Mouse (Mus musculus): Measurements from ENCODE around the gene Rnf4. TPM values are rescaled to one million over a fixed set of nuclear protein-coding genes. Genes with fewer than 3 reads are reported as not detected.

Gene Rnf4
- polyA plus RNA-seq, 1 experiment from 2014 or later = 187 TPM

DNA sequence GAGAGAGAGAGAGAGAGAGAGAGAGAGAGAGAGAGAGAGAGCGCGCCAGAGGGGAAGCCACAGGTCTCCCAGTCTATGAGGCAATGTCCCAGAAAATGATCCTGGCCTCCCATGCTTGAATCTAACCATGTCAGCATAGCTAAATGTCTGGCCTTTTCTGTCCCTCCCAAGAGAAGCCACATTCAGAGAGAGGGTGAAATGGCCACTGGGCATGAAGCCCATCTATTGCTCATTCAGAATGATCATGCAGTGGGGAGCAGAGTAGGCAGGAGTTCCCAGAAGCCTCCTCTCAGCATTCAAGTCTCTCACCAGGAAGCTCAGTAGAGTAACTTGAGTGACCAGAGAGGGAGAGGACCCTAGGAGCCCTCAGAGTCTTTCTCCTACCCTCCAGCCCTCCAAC is 40.9 kb upstream of the Rnf4 start:
- no peaks in the 10 kb centered on the region for H3K36me3 ChIP-seq (ENCODE audit: control insufficient read depth, insufficient read depth, low read length)
- H3K4me1 ChIP-seq (ENCODE audit: control insufficient read depth, insufficient read depth, low read length) = no peaks in the 10 kb centered on the region
- no peak overlapping the region for H3K4me3 ChIP-seq (ENCODE audit: low read depth, low read length)
- 84% methylated on average over 2 of the region's 2 CpGs for WGBS
- H3K4me2 ChIP-seq (ENCODE audit: low read depth, severe bottlenecking) = no peak overlapping the region
- no peak overlapping the region for H3K27ac ChIP-seq (replicated peaks; ENCODE audit: low read depth, low read length)
- no peak overlapping the region for H3K9ac ChIP-seq (ENCODE audit: low read length)
- DNase-seq (ENCODE audit: low spot score) (no peak), ATAC-seq (ENCODE audit: insufficient number of reproducible peaks, low FRiP score, low TSS enrichment, low read depth) (no peak)
- no peaks in the 10 kb centered on the region for H3K9me3 ChIP-seq (ENCODE audit: control insufficient read depth, low read length)
- H3K27me3 ChIP-seq (ENCODE audit: control insufficient read depth, insufficient read depth, low read length) = no peaks in the 10 kb centered on the region

GRCm38 (mm10) chr5:34298061-34298460 is 38.0 kb upstream of the Rnf4 start:
- H3K27me3 ChIP-seq (ENCODE audit: control insufficient read depth, insufficient read depth, low read length) = no peaks in the 10 kb centered on the region
- 47% methylated on average over 4 of the region's 4 CpGs for WGBS

GRCm38 (mm10) chr5:34298937-34299535 is 37.1 kb upstream of the Rnf4 start:
- DNase-seq (ENCODE audit: low spot score) (no peak), ATAC-seq (ENCODE audit: insufficient number of reproducible peaks, low FRiP score, low TSS enrichment, low read depth) (no peak)
- Histone ChIP-seq H3K9ac (ENCODE audit: low read length) (no peak overlapping the region), H3K4me3 (ENCODE audit: low read depth, low read length) (no peak overlapping the region), H3K27ac (replicated peaks; ENCODE audit: low read depth, low read length) (no peak overlapping the region), H3K4me2 (ENCODE audit: low read depth, severe bottlenecking) (no peak overlapping the region), H3K36me3 (ENCODE audit: control insufficient read depth, insufficient read depth, low read length) (no peaks in the 10 kb centered on the region), H3K9me3 (ENCODE audit: control insufficient read depth, low read length) (no peaks in the 10 kb centered on the region), H3K27me3 (ENCODE audit: control insufficient read depth, insufficient read depth, low read length) (no peaks in the 10 kb centered on the region), H3K4me1 (ENCODE audit: control insufficient read depth, insufficient read depth, low read length) (no peaks in the 10 kb centered on the region)
- 82% methylated on average over 10 of the region's 10 CpGs for WGBS

More at GRCm38 (mm10) chr5:34298061-34298460, 38.0 kb upstream of the Rnf4 start:
- Histone ChIP-seq H3K4me3 (ENCODE audit: low read depth, low read length) (no peak overlapping the region), H3K9ac (ENCODE audit: low read length) (no peak overlapping the region), H3K36me3 (ENCODE audit: control insufficient read depth, insufficient read depth, low read length) (no peaks in the 10 kb centered on the region), H3K27ac (replicated peaks; ENCODE audit: low read depth, low read length) (no peak overlapping the region), H3K4me2 (ENCODE audit: low read depth, severe bottlenecking) (no peak overlapping the region), H3K4me1 (ENCODE audit: control insufficient read depth, insufficient read depth, low read length) (no peaks in the 10 kb centered on the region), H3K9me3 (ENCODE audit: control insufficient read depth, low read length) (no peaks in the 10 kb centered on the region)
- no peak for DNase-seq (ENCODE audit: low spot score)
- no peak for ATAC-seq (ENCODE audit: insufficient number of reproducible peaks, low FRiP score, low TSS enrichment, low read depth)

GRCm38 (mm10) chr5:34302377-34302776 is 33.7 kb upstream of the Rnf4 start:
- DNase-seq (ENCODE audit: low spot score) (no peak), ATAC-seq (ENCODE audit: insufficient number of reproducible peaks, low FRiP score, low TSS enrichment, low read depth) (no peak)
- no peaks in the 10 kb centered on the region for H3K27me3 ChIP-seq (ENCODE audit: control insufficient read depth, insufficient read depth, low read length)
- H3K4me3 ChIP-seq (ENCODE audit: low read depth, low read length) = no peak overlapping the region
- no peaks in the 10 kb centered on the region for H3K9me3 ChIP-seq (ENCODE audit: control insufficient read depth, low read length)
- no peak overlapping the region for H3K4me2 ChIP-seq (ENCODE audit: low read depth, severe bottlenecking)
- H3K36me3 ChIP-seq (ENCODE audit: control insufficient read depth, insufficient read depth, low read length) = no peaks in the 10 kb centered on the region
- WGBS = 77% methylated on average over 7 of the region's 7 CpGs
- no peak overlapping the region for H3K9ac ChIP-seq (ENCODE audit: low read length)
- no peaks in the 10 kb centered on the region for H3K4me1 ChIP-seq (ENCODE audit: control insufficient read depth, insufficient read depth, low read length)
- no peak overlapping the region for H3K27ac ChIP-seq (replicated peaks; ENCODE audit: low read depth, low read length)

DNA sequence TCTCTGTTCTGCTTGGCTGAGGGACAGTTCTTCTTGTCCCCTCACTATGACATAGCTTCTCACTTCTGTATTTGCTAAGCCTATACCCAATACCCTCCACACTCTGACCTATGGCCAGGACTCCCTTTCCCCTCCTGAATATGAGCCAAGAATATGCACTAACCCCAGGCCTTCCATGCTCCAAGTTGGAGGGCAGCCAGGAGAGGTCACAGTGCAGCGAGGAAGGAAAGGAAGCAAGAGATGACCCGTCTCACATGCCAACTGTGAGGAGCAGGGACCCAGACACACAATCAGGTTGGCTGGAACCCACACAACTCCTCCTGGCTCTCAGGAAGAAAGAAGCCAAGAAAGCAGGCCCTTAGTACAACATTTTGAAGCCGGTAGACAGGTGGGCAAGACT is 27.1 kb upstream of the Rnf4 start:
- Histone ChIP-seq H3K9ac (ENCODE audit: low read length) (no peak overlapping the region), H3K9me3 (ENCODE audit: control insufficient read depth, low read length) (no peaks in the 10 kb centered on the region), H3K27ac (replicated peaks; ENCODE audit: low read depth, low read length) (no peak overlapping the region), H3K4me3 (ENCODE audit: low read depth, low read length) (no peak overlapping the region), H3K36me3 (ENCODE audit: control insufficient read depth, insufficient read depth, low read length) (no peaks in the 10 kb centered on the region), H3K4me2 (ENCODE audit: low read depth, severe bottlenecking) (no peak overlapping the region), H3K27me3 (ENCODE audit: control insufficient read depth, insufficient read depth, low read length) (no peaks in the 10 kb centered on the region), H3K4me1 (ENCODE audit: control insufficient read depth, insufficient read depth, low read length) (no peaks in the 10 kb centered on the region)
- ATAC-seq (ENCODE audit: insufficient number of reproducible peaks, low FRiP score, low TSS enrichment, low read depth) = no peak
- 78% methylated on average over 3 of the region's 3 CpGs for WGBS
- DNase-seq (ENCODE audit: low spot score) = no peak

DNA sequence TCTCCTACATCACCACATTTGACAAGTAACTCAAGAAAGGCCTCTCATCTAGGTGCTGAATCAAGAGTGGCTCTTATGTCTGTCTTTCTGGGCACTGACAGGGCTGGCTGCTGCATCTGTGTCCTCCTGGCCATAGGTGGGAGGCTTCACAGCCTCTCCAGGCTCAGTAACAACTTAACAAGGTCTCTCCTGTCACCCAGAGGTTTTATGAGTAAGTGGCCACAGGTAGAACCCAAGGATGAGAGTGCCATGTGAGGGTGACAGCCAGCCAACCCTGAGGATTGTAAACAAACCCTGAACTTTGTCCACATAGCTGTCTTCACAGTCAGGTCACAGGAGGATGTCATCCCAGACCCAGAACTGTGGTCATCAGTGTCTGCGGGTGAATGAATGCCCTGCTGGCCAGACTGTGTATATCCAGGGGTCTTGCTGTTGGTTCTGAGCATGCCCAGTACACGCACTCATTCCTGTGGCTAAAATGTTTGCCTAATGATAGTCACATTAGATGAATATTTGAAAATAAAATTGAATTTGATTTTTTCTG is 16.5 kb upstream of the Rnf4 start:
- H3K4me2 ChIP-seq (ENCODE audit: low read depth, severe bottlenecking) = no peak overlapping the region
- H3K9me3 ChIP-seq (ENCODE audit: control insufficient read depth, low read length) = no peaks in the 10 kb centered on the region
- no peak overlapping the region for H3K4me3 ChIP-seq (ENCODE audit: low read depth, low read length)
- DNase-seq (ENCODE audit: low spot score) (no peak), ATAC-seq (ENCODE audit: insufficient number of reproducible peaks, low FRiP score, low TSS enrichment, low read depth) (no peak)
- no peaks in the 10 kb centered on the region for H3K4me1 ChIP-seq (ENCODE audit: control insufficient read depth, insufficient read depth, low read length)
- no peaks in the 10 kb centered on the region for H3K36me3 ChIP-seq (ENCODE audit: control insufficient read depth, insufficient read depth, low read length)
- H3K27me3 ChIP-seq (ENCODE audit: control insufficient read depth, insufficient read depth, low read length) = no peaks in the 10 kb centered on the region
- H3K27ac ChIP-seq (replicated peaks; ENCODE audit: low read depth, low read length) = no peak overlapping the region
- 74% methylated on average over 2 of the region's 2 CpGs for WGBS
- no peak overlapping the region for H3K9ac ChIP-seq (ENCODE audit: low read length)

DNA sequence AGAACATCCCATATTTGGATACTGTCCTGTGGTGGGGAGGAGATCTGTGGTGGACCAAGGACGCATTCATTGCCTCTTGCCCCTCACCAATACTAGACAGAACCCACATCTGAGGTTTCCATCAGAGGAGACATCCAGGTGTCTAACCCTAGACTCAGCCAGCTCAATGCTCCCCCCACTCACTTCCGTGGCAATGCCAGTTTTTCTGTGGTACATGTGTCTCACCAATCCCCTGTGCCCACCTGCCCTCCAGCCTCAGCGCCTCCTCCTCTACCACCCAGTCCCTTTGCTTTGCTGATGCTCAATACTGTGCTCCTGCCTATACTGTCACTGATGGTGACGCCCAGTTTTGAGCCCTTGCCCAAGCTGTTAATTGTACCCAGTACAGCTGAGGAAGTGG is 14.9 kb upstream of the Rnf4 start:
- H3K4me3 ChIP-seq (ENCODE audit: low read depth, low read length) = no peak overlapping the region
- DNase-seq (ENCODE audit: low spot score) = no peak
- no peaks in the 10 kb centered on the region for H3K9me3 ChIP-seq (ENCODE audit: control insufficient read depth, low read length)
- H3K27ac ChIP-seq (replicated peaks; ENCODE audit: low read depth, low read length) = no peak overlapping the region
- no peaks in the 10 kb centered on the region for H3K36me3 ChIP-seq (ENCODE audit: control insufficient read depth, insufficient read depth, low read length)
- no peak overlapping the region for H3K9ac ChIP-seq (ENCODE audit: low read length)
- H3K27me3 ChIP-seq (ENCODE audit: control insufficient read depth, insufficient read depth, low read length) = no peaks in the 10 kb centered on the region
- no peaks in the 10 kb centered on the region; the same call in 1 of the 2 replicates for H3K4me1 ChIP-seq (ENCODE audit: control insufficient read depth, insufficient read depth, low read length)
- H3K4me2 ChIP-seq (ENCODE audit: low read depth, severe bottlenecking) = no peak overlapping the region
- no peak for ATAC-seq (ENCODE audit: insufficient number of reproducible peaks, low FRiP score, low TSS enrichment, low read depth)
- WGBS = 84% methylated on average over 4 of the region's 4 CpGs

DNA sequence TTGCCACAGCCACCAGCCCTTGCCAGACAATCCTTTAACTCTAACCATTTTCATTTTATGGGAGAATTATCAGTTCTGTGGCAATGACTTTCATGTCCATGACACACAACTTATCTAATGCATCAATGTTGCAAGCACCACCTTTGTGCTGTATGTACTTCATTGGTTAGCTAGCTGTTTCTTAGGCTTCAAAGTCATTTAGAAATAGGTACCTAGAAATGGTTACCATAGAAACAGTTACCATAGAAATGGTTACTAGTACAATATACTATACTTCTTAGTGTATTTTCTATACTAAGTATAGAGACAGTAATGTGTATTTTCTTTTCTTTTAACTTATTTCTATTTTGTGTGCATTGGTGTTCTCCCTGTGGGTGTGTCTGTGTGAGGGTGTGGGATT is 10.8 kb upstream of the Rnf4 start:
- no peak for DNase-seq (ENCODE audit: low spot score)
- no peak overlapping the region for H3K9ac ChIP-seq (ENCODE audit: low read length)
- no peak for ATAC-seq (ENCODE audit: insufficient number of reproducible peaks, low FRiP score, low TSS enrichment, low read depth)
- H3K36me3 ChIP-seq (ENCODE audit: control insufficient read depth, insufficient read depth, low read length) = no peaks in the 10 kb centered on the region
- H3K4me3 ChIP-seq (ENCODE audit: low read depth, low read length) = no peak overlapping the region
- no peak overlapping the region for H3K4me2 ChIP-seq (ENCODE audit: low read depth, severe bottlenecking)
- no peak overlapping the region for H3K27ac ChIP-seq (replicated peaks; ENCODE audit: low read depth, low read length)
- no peaks in the 10 kb centered on the region for H3K9me3 ChIP-seq (ENCODE audit: control insufficient read depth, low read length)
- peaks cover 5% of the 10 kb centered on the region; the same call in 1 of the 2 replicates for H3K4me1 ChIP-seq (ENCODE audit: control insufficient read depth, insufficient read depth, low read length)
- H3K27me3 ChIP-seq (ENCODE audit: control insufficient read depth, insufficient read depth, low read length) = no peaks in the 10 kb centered on the region

GRCm38 (mm10) chr5:34326249-34326691 is 9.8 kb upstream of the Rnf4 start:
- no peak for ATAC-seq (ENCODE audit: insufficient number of reproducible peaks, low FRiP score, low TSS enrichment, low read depth)
- H3K27ac ChIP-seq (replicated peaks; ENCODE audit: low read depth, low read length) = no peak overlapping the region

More at GRCm38 (mm10) chr5:34326249-34326691, 9.8 kb upstream of the Rnf4 start:
- 28% methylated on average over 4 of the region's 4 CpGs for WGBS
- Histone ChIP-seq H3K9ac (ENCODE audit: low read length) (no peak overlapping the region), H3K4me2 (ENCODE audit: low read depth, severe bottlenecking) (no peak overlapping the region), H3K36me3 (ENCODE audit: control insufficient read depth, insufficient read depth, low read length) (no peaks in the 10 kb centered on the region), H3K4me3 (ENCODE audit: low read depth, low read length) (no peak overlapping the region), H3K4me1 (ENCODE audit: control insufficient read depth, insufficient read depth, low read length) (peaks cover 5% of the 10 kb centered on the region; the same call in 1 of the 2 replicates), H3K27me3 (ENCODE audit: control insufficient read depth, insufficient read depth, low read length) (no peaks in the 10 kb centered on the region), H3K9me3 (ENCODE audit: control insufficient read depth, low read length) (no peaks in the 10 kb centered on the region)
- DNase-seq (ENCODE audit: low spot score) = peak; percentile 41
